In the genomic region with DNA sequence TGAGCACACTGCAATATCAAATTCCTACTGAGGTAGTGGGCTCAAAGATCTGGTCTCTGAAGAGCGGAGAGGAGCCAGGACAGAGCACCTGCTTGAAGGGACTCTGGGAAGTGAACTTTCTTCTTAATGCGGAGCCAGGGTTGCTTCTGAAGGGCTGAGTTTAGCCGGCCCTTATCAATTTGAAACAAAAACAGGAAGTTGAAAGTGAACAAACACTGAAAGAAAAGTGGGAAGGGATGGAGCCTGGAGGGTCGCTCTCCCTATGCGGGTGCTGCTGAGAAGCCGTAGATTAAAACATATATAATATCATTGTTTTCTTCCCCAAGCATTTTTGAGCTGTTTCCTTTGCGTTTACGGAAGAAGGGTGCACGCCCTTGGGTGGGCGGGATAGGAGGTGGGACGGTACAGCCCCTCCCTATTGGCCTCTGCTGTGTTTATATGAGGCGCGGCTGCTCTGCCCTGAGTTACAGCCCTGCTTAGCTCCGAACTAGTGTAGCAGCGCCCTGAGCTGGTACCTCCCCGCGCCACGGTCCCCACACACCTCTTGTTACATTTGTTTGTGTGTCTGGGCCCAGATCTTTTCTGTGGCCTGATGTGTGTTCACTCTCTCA, we compare ENCODE assay signal across 8 mouse cellular contexts. TPM values are rescaled to one million over a fixed set of nuclear protein-coding genes. Genes with fewer than 3 reads are reported as not detected.
DNase-seq lines count a peak whose midpoint lies in the region; ATAC-seq lines count a peak whose summit lies in the region.

A gene (plus strand): TSS at position 414 of the 611 bp plus-strand sequence.

- peak within 1 kb of the TSS; percentile 29 for H3K4me3 ChIP-seq in forebrain, embryonic 16.5 days (replicated peaks; ENCODE audit: low read length)
- peak within 1 kb of the TSS; percentile 19 for H3K4me3 ChIP-seq in hindbrain, embryonic 12.5 days
- peak within 1 kb of the TSS; percentile 43 for H3K4me3 ChIP-seq in limb, embryonic 15.5 days
- H3K4me3 ChIP-seq in midbrain, embryonic 16.5 days (ENCODE audit: low read depth, low read length), result peak within 1 kb of the TSS; percentile 4; the same call in 1 of the 2 replicates
- peak within 1 kb of the TSS; percentile 49 for H3K4me3 ChIP-seq in stomach, embryonic 15.5 days (replicated peaks)

- H3K9ac ChIP-seq in forebrain, embryonic 16.5 days (replicated peaks; ENCODE audit: low read depth, low read length), result peak within 1 kb of the TSS; percentile 45
- 0 out of 2 replicates have a peak within 1 kb of the TSS, but pooled peaks have one; percentile 15 for H3K9ac ChIP-seq in hindbrain, embryonic 12.5 days
- H3K9ac ChIP-seq in limb, embryonic 15.5 days, result peak within 1 kb of the TSS; percentile 14; the same call in 1 of the 2 replicates
- H3K9ac ChIP-seq in midbrain, embryonic 16.5 days (ENCODE audit: low read depth, low read length), result no peak within 1 kb of the TSS
- peak within 1 kb of the TSS; percentile 16; the same call in 1 of the 2 replicates for H3K9ac ChIP-seq in stomach, embryonic 15.5 days

- H3K4me2 ChIP-seq in forebrain, embryonic 16.5 days (ENCODE audit: low read length), result peak within 1 kb of the TSS; percentile 51
- peak within 1 kb of the TSS; percentile 48 for H3K4me2 ChIP-seq in hindbrain, embryonic 12.5 days (replicated peaks)
- peak within 1 kb of the TSS; percentile 58 for H3K4me2 ChIP-seq in limb, embryonic 15.5 days
- H3K4me2 ChIP-seq in midbrain, embryonic 16.5 days (ENCODE audit: low read length), result peak within 1 kb of the TSS; percentile 39
- peak within 1 kb of the TSS; percentile 71 for H3K4me2 ChIP-seq in stomach, embryonic 15.5 days

- ATAC-seq in forebrain, embryonic 16.5 days, result peak; percentile 79; the same call in 1 of the 2 replicates
- ATAC-seq in hindbrain, embryonic 12.5 days (ENCODE audit: low FRiP score), result no peak; the same call in 1 of the 2 replicates
- ATAC-seq in limb, embryonic 15.5 days (ENCODE audit: insufficient number of reproducible peaks, low FRiP score, low TSS enrichment, low read depth), result peak; percentile 79
- ATAC-seq in midbrain, embryonic 16.5 days, result no peak
- peak; percentile 97 for ATAC-seq in stomach, embryonic 15.5 days (ENCODE audit: insufficient read depth, low FRiP score, low read depth)

- peaks cover 5% of the 10 kb centered on the region; the same call in 1 of the 2 replicates for H3K4me1 ChIP-seq in forebrain, embryonic 16.5 days (replicated peaks; ENCODE audit: control insufficient read depth, insufficient read depth, low read length)
- no peaks in the 10 kb centered on the region; the same call in 1 of the 2 replicates for H3K4me1 ChIP-seq in hindbrain, embryonic 12.5 days
- H3K4me1 ChIP-seq in limb, embryonic 15.5 days, result peaks cover 5% of the 10 kb centered on the region; the same call in 1 of the 2 replicates
- no peaks in the 10 kb centered on the region for H3K4me1 ChIP-seq in midbrain, embryonic 16.5 days (ENCODE audit: control insufficient read depth, insufficient read depth, low read length)
- peaks cover 4% of the 10 kb centered on the region; the same call in 1 of the 2 replicates for H3K4me1 ChIP-seq in stomach, embryonic 15.5 days

- no peak within 1 kb of the TSS for H3K27ac ChIP-seq in forebrain, embryonic 16.5 days (ENCODE audit: low read length)
- no peak within 1 kb of the TSS for H3K27ac ChIP-seq in hindbrain, embryonic 12.5 days
- H3K27ac ChIP-seq in limb, embryonic 15.5 days, result no peak within 1 kb of the TSS
- no peak within 1 kb of the TSS for H3K27ac ChIP-seq in midbrain, embryonic 16.5 days (ENCODE audit: low read length)
- peak within 1 kb of the TSS; percentile 53 for H3K27ac ChIP-seq in stomach, embryonic 15.5 days

- 6% methylated on average over 18 of the region's 18 CpGs for WGBS in forebrain, embryonic 16.5 days
- 5% methylated on average over 18 of the region's 18 CpGs for WGBS in hindbrain, embryonic 12.5 days
- WGBS in limb, embryonic 15.5 days, result 1% methylated on average over 18 of the region's 18 CpGs
- WGBS in midbrain, embryonic 16.5 days, result 5% methylated on average over 18 of the region's 18 CpGs
- 4% methylated on average over 18 of the region's 18 CpGs for WGBS in stomach, embryonic 15.5 days

- DNase-seq in B cell, adult 2 months, result peak; percentile 73 to 75
- DNase-seq in adrenal gland, postnatal 36 days, result peak; percentile 80 to 88
- no peak for DNase-seq in frontal cortex, postnatal 25 days (ENCODE audit: low spot score in 2 of 2)

- no peaks in the 10 kb centered on the region for H3K36me3 ChIP-seq in forebrain, embryonic 16.5 days (ENCODE audit: control insufficient read depth, insufficient read depth)
- no peaks in the 10 kb centered on the region for H3K36me3 ChIP-seq in hindbrain, embryonic 12.5 days
- no peaks in the 10 kb centered on the region for H3K36me3 ChIP-seq in limb, embryonic 15.5 days
- no peaks in the 10 kb centered on the region for H3K36me3 ChIP-seq in midbrain, embryonic 16.5 days (ENCODE audit: control insufficient read depth, insufficient read depth, low read length)
- H3K36me3 ChIP-seq in stomach, embryonic 15.5 days, result no peaks in the 10 kb centered on the region

- no peaks in the 10 kb centered on the region for H3K27me3 ChIP-seq in forebrain, embryonic 16.5 days (replicated peaks; ENCODE audit: control insufficient read depth, insufficient read depth, low read length)
- H3K27me3 ChIP-seq in hindbrain, embryonic 12.5 days, result no peaks in the 10 kb centered on the region
- no peaks in the 10 kb centered on the region for H3K27me3 ChIP-seq in limb, embryonic 15.5 days
- no peaks in the 10 kb centered on the region for H3K27me3 ChIP-seq in midbrain, embryonic 16.5 days (ENCODE audit: control insufficient read depth, insufficient read depth, low read depth, low read length)
- no peaks in the 10 kb centered on the region for H3K27me3 ChIP-seq in stomach, embryonic 15.5 days (replicated peaks)

- H3K9me3 ChIP-seq in forebrain, embryonic 16.5 days (ENCODE audit: control insufficient read depth, low read length), result no peaks in the 10 kb centered on the region
- no peaks in the 10 kb centered on the region for H3K9me3 ChIP-seq in hindbrain, embryonic 12.5 days (replicated peaks)
- no peaks in the 10 kb centered on the region for H3K9me3 ChIP-seq in limb, embryonic 15.5 days
- no peaks in the 10 kb centered on the region for H3K9me3 ChIP-seq in midbrain, embryonic 16.5 days (replicated peaks; ENCODE audit: control insufficient read depth, low read length, poor library complexity, severe bottlenecking)
- H3K9me3 ChIP-seq in stomach, embryonic 15.5 days, result no peaks in the 10 kb centered on the region

RNA-seq across cellular contexts. Expression of the gene that starts here (rescaled TPM):
- 10 to 100 TPM in 1 of 2 experiments, 1 to 10 TPM in 1; 8.9 to 13.3 TPM for total RNA-seq in adrenal gland, postnatal 36 days (2021)
- 0.48 and 0.99 TPM in 2 replicates for polyA plus RNA-seq in forebrain, embryonic 16.5 days (2015; fragmentation: Nextera tagmentation; extraction: Ambion mirVana)
- 1.1 and 1.5 TPM in 2 replicates for polyA plus RNA-seq in hindbrain, embryonic 12.5 days (2016; fragmentation: Nextera tagmentation; extraction: Ambion mirVana)
- polyA plus RNA-seq in limb, embryonic 15.5 days (2015; fragmentation: Nextera tagmentation; extraction: Ambion mirVana), result 2.7 and 3.5 TPM in 2 replicates
- polyA plus RNA-seq in midbrain, embryonic 16.5 days (2015; fragmentation: Nextera tagmentation; extraction: Ambion mirVana), result 0.46 and 0.70 TPM in 2 replicates
- 8.2 and 11.5 TPM in 2 replicates for polyA plus RNA-seq in stomach, embryonic 15.5 days (2015; fragmentation: Nextera tagmentation; extraction: Ambion mirVana)

Comparison
In these comparisons a context has a peak if more than half of its experiments do, and no peak if none do; other contexts are left out.
1. Peak in ATAC-seq, H3K4me3 ChIP-seq, H3K9ac ChIP-seq and H3K4me2 ChIP-seq in forebrain, embryonic 16.5 days; RNA of the gene not detected or under 1 TPM.
2. DNase-seq: peak in B cell, adult 2 months (2 of 2) and adrenal gland, postnatal 36 days (2 of 2); none in frontal cortex, postnatal 25 days (0 of 2).
3. ATAC-seq: peak in limb, embryonic 15.5 days (single experiment) and stomach, embryonic 15.5 days (single experiment); none in hindbrain, embryonic 12.5 days (single experiment) and midbrain, embryonic 16.5 days (single experiment).
4. Peak in every context shown above with its lines, with median percentiles within 50 percentile points of each other: H3K4me2 ChIP-seq and H3K4me3 ChIP-seq.